Mouse (Mus musculus) urinary bladder, postnatal 10 days (tissue): ENCODE measurements around the gene Vmn1r56.
"Not testable (repeated sequence)": the region's sequence is repeated elsewhere in the genome, so short reads cannot be mapped to it uniquely, and the experiment has no call there.

Source experiments
- DNase-seq: peaks from one replicate; pipeline ENCODE4 v3.0.0; 2022; ENCODE audit warnings: low spot score

Gene Vmn1r56

DNA sequence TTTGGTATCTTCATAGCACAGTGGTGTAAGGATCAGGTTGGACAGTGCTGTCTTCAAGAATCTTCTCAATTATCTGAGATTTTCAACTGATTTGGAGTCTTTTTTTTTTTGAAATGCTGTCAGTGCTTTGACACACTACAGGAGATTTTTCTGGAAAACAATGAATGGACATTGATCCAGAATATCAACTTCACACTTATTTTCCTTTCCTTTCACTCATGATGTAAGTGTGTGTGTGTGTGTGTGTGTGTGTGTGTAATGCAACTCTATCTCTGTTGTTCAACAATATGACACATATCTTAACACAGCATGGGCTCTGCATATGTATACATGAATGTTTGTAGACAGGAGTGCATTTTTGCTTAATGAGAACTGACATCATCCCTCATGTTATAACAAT, at the start of gene Vmn1r56:
Gene Vmn1r56, minus strand, starts transcription at position 101 of the 400 bp plus-strand sequence.
- DNase-seq, result not testable (repeated sequence)

DNA sequence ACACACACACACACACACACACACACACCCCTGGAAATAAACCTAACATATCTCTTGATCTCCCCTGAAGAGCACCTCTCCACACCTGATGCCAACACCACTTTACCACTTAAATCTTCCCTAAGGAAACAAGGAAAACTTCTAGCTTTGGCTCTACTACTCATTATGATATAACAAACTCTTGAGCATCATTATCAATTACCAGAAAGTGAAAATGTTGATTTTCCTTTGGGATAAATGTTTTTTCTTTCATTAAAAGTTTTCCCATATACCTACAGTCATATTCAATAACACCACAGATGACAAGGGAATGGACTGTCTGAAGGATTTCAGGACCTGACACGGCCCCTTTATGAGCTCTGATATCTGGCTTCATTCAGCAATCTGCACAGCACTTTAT, 21.6 kb upstream of the Vmn1r56 start, which contains the start of gene Vmn1r57:
Gene Vmn1r57, plus strand, starts transcription at position 301 of the 400 bp plus-strand sequence.
- DNase-seq, result not testable (repeated sequence)

DNA sequence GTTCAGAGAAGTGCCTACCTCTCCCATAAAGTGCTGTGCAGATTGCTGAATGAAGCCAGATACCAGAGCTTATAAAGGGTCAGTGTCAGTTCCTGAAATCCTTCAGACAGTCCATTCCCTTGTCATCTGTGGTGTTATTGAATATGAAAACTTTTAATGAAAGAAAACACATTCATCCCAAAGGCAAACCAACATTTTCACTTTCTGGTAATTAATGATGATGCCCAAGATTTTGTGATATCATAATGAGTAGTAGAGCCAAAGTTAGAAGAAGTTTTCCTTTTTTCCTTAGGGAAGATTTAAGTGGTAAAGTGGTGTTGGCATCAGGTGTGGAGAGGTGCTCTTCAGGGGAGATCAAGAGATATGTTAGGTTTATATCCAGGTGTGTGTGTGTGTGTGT, 47.0 kb downstream of the Vmn1r56 start, which contains the start of gene Vmn1r55:
Gene Vmn1r55, minus strand, starts transcription at position 101 of the 400 bp plus-strand sequence.
- DNase-seq, result not testable (repeated sequence)
